Mouse (Mus musculus) right cerebral cortex, adult 2 months (tissue): Measurements from ENCODE around the gene Akr1b8.
"Not testable (repeated sequence)": the region's sequence is repeated elsewhere in the genome, so short reads cannot be mapped to it uniquely, and the experiment has no call there.

Source experiments
- DNase-seq, 2 experiments: peaks; one replicate each; pipeline ENCODE4 v3.0.0; 2021 to 2022; ENCODE audit warnings: low spot score in 2 of 2

The Akr1b8 gene

DNA sequence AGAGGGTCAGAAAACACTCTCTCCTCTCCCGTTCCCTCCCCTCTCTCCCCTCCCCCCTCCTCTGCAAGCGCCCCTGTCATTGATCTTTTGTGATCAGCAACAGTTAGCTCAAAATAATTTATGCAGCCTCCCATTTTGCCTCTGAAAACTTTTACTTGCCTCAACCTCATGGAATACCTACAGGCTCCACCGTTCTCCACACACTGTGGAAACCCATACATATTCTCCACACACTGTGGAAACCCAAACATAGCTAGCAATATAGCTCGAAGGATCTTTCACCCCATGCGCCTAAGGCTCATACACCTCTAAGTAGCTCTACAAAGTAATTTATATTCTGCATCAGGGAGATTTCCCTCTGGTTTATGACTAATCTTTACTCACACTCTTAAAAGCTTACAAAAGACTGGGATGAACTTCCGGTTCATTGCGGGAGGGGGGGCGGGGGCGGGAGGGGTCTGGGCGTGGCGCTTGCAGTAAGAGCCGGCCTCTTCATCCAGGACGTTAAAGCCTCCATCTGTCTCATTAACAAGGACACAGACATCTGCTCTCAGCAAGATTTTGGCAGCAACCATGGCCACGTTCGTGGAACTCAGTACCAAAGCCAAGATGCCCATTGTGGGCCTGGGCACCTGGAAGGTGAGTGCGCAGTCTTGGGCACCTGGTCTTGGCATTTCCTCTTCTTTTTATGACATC, at the start of gene Akr1b8:
Gene Akr1b8, plus strand, starts transcription at position 462 of the 696 bp plus-strand sequence.
- DNase-seq, result no peak

DNA sequence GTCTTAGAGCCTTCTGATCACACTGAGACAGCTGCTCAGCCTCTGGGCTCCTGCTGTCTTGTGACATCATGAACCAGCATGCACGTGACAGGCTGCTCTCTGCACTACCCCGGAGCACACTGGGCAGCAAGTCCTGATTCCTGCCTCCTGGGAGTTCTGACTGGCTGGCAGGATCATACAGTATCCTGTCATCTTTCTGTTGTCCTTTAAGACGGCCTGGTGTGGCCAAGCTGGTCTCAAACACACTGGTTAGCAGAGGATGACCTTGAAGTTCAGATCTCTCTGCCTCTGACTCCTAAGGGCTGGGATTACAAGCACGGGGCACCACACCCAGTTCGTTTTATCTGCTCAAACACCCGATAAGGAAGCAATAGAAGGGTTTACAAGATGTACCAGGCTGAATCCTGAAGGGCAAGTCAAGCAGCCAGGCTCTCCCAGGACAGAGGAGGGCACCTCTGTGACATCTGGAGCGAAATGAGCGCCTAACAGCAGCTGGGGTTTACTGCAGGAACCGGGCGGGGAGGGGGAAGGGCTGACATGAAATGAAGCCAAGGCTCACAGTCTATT, 49.2 kb upstream of the Akr1b8 start:
- DNase-seq, result no peak

DNA sequence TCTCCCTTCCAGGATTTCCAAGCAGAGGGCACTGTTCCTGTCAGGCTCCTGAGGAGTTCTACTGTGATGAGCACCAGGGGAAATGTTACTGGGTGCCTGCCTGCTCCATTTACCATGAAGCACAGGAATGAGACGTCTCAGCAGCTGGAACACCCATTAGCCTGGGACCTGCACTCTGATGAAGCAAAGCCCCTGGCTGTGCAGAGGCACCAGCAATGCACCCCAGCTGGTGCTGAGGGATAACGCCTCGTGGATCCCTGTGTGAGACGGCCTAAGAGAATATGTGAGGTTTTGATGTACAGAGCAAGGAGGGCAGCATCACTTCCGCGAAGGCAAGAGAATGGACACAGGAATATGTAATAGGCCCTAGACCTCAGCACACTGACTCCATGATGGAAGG, 47.1 kb upstream of the Akr1b8 start:
- no peak for DNase-seq

DNA sequence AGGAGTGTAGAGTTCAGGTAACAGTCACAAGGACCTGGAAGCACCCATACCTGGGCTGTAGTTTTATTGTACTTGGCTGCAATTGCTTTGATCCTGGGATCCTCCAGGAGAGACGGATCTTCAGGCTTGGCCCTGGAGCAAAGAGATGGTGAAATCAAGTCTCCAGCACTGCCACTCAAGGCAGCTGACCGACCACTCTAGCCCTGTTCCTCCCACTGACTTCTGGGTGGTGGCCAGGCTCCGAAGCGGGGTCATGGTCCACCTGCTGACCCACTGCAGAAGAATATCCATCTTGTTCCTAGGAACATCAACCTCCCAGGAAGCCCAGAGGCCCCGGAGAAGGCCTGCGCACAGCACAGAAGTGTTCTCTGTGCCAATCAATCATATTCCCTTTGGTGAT, 44.4 kb upstream of the Akr1b8 start:
- DNase-seq, result no peak

DNA sequence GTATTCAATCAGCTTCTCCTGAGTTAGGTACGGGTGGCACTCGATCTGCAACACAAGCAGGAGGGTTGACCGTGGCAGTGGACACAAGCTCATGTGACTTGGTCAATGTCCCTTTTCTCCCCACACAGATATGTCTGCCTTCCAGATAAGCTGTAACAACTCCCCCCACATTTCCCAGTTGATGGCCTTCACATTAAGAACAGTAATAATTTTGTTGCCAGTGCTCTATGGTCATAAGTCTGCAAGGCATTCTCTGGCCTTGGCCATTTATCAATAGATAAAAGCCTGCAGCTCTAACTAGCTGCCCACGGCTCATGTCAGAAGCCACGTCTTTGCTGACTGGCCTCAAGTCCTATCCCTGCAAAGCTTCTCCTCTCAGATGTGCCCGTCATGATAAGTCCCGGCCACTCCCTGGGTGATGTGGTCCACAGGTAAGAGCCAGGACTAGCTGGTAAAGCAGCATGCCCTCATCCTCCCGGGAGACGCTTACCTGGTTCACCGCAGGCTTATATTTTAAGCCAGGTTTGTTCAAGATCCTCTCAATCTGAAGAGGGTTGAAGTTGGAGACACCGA, 43.8 kb upstream of the Akr1b8 start:
- no peak for DNase-seq

DNA sequence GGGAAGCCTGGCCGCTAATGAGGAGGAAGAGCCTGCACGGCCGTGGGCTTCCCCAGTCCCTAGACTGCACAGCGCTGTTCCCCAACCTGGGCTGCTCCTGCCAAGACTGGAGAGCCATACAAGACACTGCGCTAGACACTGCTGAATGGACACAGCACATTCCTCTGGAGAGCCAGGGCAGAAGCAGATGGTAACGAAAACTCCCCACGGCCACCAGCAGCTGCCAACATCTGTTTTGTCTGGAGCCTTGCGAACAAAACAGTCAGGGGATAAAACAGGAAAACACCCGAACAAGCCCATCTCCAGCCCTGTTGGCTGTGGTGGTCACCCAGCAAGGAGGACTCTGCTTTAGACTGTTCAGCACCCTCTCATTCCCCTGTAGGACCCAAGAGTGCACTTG, 40.5 kb upstream of the Akr1b8 start:
- no peak for DNase-seq

DNA sequence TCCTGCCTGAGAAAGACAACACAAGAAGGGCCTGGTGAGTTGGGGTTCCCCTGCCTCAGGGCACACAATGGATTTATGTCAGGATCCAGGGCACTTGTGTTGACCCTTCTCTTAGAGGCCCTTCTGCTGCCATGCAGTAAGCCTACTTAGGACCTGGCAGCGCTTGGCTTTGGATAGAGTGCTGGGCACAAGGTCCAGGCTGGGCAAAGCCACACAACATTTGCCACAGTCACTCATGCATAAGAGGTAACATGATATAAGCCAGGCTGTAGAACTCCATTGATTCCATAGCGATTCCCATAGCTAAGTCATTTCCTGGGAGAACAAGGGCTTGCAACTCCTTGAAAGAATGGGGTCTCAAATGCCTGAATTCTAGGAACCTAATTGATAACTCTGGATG, 40.0 kb upstream of the Akr1b8 start:
- DNase-seq, result no peak

DNA sequence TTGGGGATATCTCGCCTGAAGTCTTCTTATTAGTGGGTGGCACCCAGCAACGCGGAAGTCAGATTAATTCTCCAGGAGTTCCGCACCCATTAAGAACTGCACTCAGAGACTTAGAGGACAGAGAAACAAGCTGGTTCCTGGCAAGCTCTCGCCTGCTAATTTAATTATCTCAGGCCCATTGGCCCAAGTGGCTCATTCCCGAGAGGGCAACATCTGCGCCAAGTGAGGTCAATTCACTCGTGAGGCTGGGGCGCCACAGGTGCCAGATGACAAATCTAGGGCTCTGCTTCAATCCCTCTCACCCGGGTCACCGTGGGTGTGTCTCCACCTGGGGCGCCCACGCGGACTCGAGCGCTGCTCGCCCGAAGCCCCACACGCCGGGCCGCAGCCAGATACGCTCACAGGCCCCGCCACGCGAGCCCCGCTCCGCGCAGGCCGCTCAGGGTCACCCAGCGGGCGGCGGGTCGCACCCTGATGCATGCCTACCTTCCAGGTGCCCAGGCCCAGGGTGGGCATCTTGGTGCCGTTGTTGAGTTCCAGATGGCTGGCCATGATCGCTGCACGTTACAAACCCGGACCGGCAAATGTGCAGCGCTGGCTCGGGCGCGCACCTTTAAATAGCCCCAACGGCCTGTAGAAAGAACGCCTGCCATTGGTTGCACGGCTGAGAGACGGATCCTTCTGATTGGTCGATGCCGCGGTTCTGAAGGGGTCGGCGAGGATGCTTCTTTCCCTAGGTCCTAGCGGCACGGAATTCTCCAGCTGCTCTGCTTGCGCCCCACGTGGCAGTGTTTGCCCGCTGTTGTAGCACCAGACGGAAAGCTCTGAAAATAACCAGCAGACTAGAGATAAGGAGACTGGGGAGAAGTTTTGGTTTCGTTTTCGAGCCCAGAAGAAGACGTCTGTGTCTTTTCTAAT, 36.8 kb upstream of the Akr1b8 start, which contains the start of gene Akr1b3:
Gene Akr1b3, minus strand, starts transcription at position 625 of the 918 bp plus-strand sequence.
- DNase-seq, result peak; percentile 90 to 93

DNA sequence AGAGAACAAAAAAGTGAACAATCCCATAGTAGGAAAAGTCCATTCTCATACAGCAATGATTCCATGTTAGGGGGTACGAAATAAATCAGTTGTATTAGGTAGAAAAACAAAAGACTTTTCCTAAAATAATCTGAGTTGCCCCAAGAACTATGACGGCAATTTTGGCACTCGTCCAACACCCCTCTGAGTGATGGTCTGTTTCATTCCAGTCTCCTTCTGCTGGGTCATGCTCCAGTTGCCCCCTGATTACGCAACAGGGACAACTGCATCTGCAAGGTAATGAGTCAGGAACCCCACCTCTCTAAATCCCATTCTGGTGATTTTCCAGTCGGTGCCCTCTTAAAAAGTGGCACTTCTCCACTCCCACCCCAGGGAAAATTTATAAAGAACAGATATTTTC, 35.7 kb upstream of the Akr1b8 start:
- DNase-seq, result no peak

DNA sequence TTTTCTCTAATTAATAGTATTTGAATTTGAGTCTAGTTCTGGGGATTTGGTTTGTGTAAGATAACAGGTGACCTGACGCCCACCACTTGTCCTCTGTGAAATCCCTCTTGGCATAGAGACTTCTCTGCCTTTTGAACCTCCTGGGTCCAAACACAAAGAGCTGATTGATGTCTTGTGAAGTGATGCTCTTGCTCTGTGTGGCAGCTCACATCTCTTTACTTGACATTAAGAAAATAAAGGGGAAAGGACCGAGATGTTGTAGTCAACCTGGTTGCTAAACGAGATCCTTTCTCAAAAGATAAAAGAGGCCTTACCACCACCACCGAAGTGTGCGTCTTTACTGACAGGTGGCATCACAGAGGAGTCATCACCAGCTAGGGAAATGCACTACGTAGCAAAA, 35.3 kb upstream of the Akr1b8 start:
- no peak for DNase-seq

DNA sequence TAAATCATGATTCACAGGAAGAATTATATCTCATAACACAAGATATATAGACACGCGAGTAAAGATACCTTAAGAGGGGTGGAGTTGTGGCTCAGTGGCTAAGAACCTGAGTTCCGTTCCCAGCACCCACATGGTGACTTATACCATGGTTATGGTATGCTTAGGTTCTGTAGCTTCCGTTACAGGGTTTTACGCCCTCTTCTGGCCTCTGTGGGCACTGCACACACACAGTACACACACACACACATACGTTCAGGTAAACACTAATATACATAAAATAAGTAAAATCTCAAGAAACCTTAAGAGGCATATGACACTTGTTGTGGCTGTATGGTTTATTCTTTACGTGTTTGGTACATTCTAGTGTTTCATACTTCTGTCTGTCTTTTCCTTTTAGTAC, 31.8 kb upstream of the Akr1b8 start:
- no peak for DNase-seq

DNA sequence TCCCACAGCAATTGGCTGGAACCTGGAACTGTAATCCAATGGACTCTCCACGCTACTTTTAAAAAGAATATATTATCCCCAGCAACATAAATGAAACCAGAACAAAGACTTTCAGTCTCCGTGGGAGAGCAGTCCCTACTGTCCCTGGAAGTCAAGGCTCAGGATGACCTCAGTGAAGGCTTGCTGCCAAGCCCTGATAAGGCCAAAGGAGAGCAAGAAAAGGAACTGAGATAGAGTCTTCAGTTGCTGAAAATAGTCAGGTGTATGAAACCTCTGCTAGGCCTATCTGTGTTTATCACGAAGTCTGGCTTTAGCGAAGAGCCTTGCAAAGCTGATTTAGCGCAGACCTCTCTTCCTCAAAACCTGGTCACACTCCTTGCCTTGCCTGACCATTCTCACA, 22.5 kb upstream of the Akr1b8 start:
- DNase-seq, result no peak

DNA sequence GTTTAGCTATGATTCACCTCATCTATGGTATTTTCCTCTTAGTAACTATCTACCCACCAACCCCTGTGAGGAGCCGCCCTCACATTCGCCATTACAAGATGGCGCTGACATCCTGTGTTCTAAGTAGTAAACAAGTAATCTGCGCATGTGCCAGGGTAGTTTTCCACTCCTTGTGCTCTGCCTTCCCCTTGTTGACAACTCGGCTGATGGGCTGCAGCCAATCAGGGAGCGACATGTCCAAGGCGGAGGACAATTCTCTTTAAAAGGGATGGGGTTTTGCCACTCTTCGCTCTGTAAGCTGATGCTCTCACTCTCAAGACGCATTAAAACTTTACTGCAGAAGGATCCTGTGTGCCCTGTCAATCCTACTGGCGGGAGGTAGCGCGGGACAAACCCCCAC, 22.1 kb upstream of the Akr1b8 start:
- DNase-seq, result not testable (repeated sequence)

DNA sequence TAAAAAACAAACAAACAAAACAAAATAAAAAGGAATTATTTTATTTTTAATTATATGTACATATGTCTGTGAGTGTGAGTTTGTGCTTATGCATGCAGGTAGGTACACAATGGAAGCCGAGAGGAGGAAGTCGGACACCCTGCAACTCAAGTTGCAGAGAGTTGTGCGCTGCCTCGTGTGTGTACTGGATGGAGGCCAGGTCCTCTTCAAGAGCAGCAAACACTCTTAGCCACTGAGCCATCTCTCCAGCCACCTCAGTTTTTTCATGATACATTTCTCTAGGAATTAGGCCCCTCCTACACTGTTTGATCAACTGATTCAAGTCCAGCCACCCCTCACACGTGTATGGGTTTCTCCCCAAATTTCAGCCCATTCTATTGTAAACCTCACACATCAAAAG, 19.2 kb upstream of the Akr1b8 start:
- no peak for DNase-seq

DNA sequence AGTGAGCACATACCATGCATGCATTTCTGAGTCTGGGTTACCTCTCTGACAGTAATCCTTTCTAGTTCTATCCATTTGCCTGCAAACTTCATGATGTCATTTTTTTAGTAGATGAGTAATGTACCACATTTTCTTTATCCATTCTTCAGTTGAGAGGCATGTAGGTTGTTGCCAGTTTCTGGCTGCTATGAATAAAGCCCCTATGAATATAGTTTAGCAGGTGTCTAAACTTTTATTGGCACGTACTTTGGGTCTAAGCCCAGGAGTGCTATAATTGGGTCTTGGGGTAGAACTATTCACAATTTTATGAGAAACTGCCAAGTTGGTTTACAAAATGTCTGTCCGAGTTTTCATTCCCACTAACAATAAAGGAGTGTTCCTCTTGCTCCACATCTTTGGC, 16.1 kb upstream of the Akr1b8 start:
- DNase-seq, result no peak

DNA sequence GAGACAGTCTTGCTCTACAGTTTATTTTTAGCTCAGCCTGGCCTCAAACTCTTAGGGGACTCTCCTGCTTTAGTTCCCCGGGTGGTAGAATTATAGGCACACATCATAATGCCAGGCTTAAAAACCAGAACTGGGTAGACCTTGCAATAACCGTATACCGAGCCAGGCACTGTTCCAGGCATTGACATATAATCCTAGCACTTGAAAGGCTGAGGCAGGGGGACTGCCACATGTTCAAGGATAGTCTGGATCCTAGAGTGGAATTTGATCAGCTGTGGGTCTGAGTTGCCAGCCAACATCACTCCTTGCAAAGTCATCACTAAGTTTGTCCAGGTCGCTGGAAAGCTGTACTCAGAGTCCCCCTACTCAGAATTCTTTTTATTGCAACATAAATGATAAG, 11.9 kb upstream of the Akr1b8 start:
- DNase-seq, result no peak

DNA sequence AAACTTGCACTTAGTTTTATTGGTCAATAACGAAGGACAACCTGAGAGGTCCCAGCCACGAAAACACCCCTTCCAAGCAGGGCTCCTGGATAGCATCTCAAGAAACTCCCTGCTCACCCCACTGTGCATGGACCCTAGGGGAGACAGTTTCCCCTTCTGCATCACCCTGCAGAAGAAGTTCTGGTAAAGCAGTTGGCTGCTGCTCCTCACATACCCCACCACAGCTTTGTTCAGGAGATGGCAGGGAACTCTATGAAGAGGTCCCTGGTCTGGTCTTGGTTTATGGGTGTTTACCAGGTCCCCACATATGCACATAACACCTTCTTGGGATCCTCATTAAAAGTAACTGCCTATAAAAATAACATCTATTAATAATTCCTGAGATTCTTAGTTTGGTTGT, 11.4 kb upstream of the Akr1b8 start:
- DNase-seq, result no peak

DNA sequence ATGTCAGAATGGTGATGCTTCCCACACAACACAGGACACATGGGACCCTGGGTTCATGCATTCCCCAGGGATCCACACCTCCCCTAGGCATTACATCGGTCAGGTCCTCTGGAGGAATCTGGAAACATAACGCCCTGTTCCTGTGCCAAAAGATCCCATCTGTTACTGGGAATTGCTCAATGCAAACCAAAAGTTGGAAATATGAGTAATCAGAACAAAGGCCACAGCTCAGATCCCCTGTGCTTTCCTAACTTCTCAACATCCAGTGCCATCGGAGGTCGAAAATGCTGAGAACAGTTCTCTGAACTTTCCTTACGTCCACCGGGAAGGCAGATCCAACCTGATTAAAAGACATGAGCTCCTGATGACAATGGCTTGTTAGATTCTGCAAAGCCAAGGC, 10.5 kb upstream of the Akr1b8 start:
- no peak for DNase-seq

DNA sequence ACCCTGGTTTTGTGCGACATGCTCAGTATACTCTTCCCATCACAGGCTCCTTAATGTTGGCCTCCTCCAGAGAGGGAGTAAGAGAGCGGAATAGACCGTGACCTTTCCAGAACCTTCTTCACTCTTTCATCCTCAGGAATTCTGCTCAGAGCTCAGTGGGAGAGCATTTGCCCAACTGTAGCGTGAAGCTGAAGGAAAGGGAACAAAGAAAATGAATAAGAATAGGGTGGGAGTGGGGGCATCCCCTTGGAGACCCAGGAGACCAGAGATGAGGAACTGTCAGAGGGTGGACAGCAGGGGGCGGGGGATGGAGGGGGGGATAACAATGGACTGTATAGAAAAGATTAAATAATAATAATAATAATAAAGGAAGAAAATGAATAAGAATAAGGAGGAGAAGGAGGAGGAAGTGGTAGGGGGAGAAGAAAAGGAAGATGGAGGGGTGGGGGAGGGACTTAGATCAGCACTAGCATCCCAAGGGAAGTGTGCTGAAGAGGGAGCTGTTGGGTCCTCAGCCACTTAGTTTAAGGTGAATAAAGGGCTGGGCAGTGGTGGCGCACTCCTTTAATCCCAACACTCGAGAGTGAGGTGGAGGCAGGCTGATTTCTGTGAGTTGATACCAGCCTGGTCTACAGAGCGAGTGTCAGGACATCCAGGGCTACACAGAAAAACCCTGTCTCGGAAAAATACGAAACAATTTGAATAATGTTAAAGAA, 9.6 kb upstream of the Akr1b8 start:
- DNase-seq, result no peak

DNA sequence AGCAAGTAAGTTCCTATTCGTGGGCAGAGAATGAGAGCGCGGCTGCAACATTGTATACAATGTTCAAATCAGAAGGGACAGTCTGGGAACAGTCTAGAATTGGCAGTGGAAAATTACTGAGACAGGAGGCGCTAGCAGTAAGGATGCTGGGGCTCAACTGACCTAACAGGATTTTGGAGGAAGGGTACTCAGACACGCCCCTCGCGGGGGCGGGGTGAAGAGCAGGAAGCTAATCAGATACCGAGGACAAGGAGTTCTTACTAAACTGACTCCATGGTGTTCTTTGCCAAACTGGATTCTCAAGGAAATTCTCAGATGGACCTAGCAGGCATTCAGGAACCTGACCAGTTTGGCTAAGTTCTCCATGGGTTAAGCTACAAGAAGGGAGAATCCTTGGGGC, 9.0 kb upstream of the Akr1b8 start:
- no peak for DNase-seq

DNA sequence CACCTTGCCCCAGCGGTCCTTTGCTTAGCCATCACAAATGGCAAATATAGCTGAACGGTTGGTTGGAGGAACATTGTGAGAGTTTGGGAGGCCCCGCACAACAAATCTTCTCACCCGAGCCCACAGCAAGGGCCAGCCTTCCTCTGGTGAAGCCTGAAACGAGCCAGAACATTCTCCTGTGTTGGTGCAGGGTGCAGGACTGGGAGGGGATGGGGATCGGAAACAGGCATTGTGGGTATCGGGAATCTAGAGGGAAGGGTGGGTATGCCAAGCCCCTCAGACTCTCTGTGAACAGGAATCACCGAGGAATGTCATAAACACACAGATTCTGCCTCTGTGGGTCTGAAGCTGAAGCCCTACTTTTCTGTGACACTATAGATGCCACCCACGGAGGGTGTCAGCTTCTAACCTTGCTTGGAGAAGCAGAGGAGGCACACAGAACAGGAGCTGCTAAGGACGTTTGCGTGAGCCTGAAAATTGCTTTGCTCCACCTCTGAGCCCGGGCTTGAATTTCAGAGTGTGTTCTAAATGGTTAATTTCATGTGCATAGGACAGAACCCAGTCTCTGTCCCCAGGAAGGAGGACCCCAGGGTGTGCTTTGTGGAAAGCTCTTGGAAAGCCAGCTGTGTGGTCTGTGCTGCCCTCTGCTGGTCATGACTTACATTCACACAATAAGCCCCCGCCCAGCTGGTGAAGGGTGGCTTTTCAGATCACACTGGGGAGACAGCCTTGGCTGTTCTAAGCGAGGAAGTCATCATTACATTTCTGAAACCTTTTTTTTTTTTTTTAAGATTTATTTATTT, 7.6 kb upstream of the Akr1b8 start:
- DNase-seq, result peak; percentile 81 to 84
